Mouse (Mus musculus): ENCODE data around the gene Psmd14.
A peak's percentile ranks its signal among the peaks of the same experiment; 100 is the strongest.

Gene Psmd14

DNA sequence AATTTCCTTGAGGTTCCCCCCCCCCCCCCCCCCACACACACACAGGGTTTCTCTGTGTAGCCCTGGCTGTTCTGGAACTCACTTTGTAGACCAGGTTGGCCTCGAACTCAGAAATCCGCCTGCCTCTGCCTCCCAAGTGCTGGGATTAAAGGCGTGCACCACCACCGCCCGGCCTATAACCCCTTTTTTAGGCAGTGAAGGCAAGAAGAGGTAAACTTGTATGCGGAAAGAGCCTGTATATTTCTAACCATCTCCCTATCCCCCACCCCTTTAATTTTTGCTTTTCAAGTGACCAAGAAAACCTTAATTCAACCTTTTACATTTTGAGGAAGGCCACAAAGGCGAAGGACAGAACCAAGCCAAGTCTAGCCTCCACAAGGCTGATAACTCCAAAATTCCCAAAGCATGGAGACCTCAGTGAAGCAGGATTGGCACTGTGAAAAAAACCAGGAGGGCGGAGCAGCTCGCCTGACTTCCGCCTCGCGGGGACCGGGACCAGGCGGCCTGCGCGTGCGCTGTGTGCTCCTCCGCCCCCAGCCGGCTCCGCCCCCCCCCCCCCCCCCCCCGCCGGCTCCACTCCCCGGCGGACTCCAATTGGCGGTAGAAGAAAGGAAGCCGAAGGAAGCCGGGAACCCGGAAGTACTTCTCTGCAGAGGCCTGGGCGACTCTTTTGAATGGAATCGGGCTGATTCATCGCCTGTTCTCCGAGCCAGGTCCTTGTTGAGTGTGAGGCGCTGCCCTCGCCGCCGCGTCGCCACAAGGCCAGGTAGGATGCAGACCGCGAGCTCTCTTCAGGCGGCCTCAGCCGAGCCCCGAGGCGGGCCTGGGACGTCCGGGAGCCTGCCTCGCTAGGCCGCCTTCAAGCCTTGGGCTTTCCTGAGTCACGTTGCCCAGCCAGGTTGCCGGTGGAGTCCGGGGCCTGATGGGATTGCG is at the start of gene Psmd14:
Psmd14 (plus strand) TSS at position 587 of the 933 bp plus-strand sequence.
- peak; percentile 74 for DNase-seq (ENCODE audit: low read depth)

DNA sequence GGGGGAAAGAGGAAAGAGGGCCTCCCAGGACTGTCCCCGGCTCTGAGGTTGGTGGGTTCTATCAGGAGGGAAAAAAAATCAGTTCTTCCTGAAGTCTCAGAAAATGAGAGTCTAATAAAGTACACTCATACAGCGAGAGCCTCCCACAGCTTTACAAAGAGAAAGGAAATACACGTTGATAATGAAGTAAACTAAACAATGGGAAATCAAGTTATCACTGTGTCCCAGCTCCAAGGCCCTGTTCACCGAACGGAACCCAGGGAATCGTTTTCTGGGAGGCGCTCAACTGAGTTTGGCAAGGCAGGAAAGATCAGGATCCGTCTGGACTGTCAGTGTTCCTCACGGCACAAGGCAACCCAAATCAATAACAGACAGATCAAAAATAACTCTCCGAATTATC is 48.7 kb upstream of the Psmd14 start:
- DNase-seq (ENCODE audit: low read depth): no peak

GRCm38 (mm10) chr2:61663573-61664241 is 47.8 kb upstream of the Psmd14 start:
- DNase-seq (ENCODE audit: low read depth): no peak

DNA sequence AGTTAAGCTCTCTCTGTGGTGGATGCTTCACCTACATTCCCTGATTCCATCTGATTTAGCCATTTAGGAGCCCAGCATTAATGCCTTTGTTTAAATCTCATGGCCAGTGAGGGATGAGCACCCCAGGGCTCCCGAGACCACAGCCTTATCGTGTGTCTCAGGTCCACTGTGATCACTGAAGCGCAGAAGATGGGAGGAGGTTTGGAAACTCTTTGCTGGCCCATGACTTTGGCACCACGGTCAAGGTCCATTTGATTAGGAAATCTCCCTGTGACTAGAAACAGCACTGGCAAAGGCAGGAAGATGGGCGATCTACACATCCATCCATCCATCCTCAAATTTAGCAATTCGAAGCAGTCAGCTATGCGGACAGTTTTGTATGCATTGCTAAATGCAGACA is 44.1 kb upstream of the Psmd14 start:
- no peak for DNase-seq (ENCODE audit: low read depth)

GRCm38 (mm10) chr2:61668260-61668659 is 43.2 kb upstream of the Psmd14 start:
- DNase-seq (ENCODE audit: low read depth): peak; percentile 54

DNA sequence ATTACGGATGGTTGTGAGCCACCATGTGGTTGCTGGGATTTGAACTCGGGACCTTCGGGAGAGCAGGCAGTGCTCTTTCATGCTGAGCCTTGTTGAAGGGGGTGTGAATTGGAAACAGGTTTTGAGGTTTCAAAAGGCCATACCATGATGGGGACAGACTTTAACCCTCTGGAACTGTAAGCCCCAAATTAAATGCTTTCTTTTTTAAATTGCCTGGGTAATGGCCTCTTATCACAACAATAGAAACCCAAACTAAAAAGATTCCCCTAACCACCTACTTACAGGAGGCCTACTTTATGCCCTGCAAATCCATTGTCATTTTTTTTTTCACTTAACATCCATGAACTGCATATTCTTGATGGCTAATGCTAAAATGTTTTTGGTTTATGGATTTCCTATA is 36.9 kb upstream of the Psmd14 start:
- DNase-seq (ENCODE audit: low read depth): no peak

GRCm38 (mm10) chr2:61681572-61681971 is 29.9 kb upstream of the Psmd14 start:
- no peak for DNase-seq (ENCODE audit: low read depth)

DNA sequence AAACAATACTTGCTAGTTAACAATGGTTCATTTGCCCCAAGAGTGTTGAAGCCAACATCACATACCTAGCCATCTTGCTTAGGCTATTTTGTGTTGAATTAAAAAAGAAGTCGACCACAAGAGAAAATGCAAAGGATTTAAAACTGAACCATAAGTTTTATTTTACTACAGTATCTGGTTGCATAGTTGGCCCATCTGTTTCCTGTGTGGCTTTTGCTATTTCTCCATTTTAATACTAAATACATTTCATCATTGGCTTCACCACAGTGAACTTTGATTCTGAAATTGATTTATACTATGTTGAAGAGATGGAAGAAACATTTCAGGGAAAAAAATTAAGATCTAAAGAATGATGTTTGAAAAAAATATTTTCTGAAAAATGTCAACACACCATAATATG is 25.0 kb upstream of the Psmd14 start:
- no peak for DNase-seq (ENCODE audit: low read depth)

DNA sequence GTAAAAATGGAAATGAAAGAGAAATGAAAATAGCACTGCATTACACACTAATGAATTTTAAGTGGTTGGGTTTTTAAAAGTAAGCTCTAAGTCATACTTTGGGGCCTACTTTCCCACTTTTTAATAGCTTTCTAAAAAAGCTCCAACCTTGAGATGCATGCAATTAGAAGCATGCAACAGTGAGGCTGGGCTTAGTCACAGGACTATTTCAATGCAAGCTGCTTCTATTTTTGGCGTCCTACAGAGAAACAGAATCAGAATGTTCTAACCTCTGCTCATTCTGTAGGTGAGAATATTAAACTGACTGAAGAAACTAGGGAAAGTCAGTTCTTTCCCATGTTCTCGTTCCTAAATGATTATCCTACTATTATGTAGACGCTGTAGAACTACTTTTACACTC is 22.4 kb upstream of the Psmd14 start:
- no peak for DNase-seq (ENCODE audit: low read depth)

DNA sequence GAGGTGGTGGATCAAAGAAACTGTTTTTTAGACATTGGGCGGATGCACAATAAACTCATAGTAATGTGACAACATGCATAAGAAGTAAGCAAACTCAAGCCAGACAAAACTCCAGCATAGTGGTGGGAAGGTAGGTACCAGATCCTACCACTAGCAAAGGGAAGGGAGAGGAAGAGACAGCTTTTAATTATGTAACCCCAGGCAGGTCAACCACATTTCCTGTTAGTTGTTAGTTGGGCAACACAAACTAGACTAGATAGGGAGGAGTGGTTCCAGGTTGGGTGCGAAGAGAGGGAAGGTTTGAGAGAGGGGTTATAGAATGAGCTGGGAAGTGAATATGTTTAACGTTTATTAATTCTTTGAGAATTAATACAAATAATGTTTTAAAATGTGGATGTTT is 1.9 kb upstream of the Psmd14 start:
- DNase-seq (ENCODE audit: low read depth): no peak

DNA sequence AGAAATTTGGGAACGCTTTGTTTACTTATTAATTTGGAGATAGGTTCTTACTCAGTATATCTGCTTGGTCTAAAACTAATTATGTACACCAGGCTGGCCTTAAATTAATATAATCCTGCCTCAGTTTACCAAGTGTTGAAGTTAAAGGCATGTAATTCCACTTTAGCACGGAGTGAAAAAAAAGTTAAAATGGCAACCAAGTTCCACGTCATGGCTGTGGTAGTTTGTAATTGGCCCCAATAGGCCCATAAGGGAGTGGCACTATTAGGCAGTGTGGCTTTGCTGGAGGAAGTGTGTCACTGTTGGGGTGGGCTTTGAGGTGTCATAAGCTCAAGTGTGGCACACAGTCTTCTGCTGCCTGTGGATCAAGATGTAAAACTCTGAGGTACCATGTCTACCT is 1.0 kb downstream of the Psmd14 start:
- no peak for DNase-seq (ENCODE audit: low read depth)

- DNase-seq (ENCODE audit: low read depth): no peak
Measured at GRCm38 (mm10) chr2:61722401-61722982, 11.0 kb downstream of the Psmd14 start.

GRCm38 (mm10) chr2:61732802-61733486 is 21.4 kb downstream of the Psmd14 start:
- DNase-seq (ENCODE audit: low read depth): no peak

GRCm38 (mm10) chr2:61734175-61734574 is 22.7 kb downstream of the Psmd14 start:
- no peak for DNase-seq (ENCODE audit: low read depth)

GRCm38 (mm10) chr2:61746051-61746450 is 34.6 kb downstream of the Psmd14 start:
- no peak for DNase-seq (ENCODE audit: low read depth)

- DNase-seq (ENCODE audit: low read depth): no peak
Measured at GRCm38 (mm10) chr2:61746580-61746979, 35.1 kb downstream of the Psmd14 start.

GRCm38 (mm10) chr2:61747411-61747810 is 35.9 kb downstream of the Psmd14 start:
- DNase-seq (ENCODE audit: low read depth): no peak

DNA sequence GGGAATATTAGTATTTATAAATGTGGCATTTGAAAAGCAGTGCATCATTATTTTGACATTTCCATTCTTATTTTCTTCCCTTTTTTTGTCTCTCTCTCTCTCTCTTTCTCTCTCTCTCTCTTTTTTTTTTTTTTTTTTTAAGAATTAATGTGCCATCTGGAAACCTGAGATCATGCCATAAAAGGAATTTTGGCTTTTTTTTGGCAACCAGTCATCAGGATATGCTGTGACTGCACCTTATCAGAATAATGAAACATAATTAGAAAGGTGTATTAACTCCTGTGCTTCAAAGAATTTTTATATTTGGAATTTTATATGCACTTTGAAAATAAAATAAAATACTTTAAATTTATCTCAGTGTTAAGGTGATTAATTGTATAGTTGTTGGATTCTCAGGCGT is 39.2 kb downstream of the Psmd14 start:
- no peak for DNase-seq (ENCODE audit: low read depth)

GRCm38 (mm10) chr2:61751286-61751685 is 39.8 kb downstream of the Psmd14 start:
- no peak for DNase-seq (ENCODE audit: low read depth)

GRCm38 (mm10) chr2:61752362-61752761 is 40.9 kb downstream of the Psmd14 start:
- no peak for DNase-seq (ENCODE audit: low read depth)

- DNase-seq (ENCODE audit: low read depth): no peak
Measured at GRCm38 (mm10) chr2:61754989-61755388, 43.5 kb downstream of the Psmd14 start.

DNA sequence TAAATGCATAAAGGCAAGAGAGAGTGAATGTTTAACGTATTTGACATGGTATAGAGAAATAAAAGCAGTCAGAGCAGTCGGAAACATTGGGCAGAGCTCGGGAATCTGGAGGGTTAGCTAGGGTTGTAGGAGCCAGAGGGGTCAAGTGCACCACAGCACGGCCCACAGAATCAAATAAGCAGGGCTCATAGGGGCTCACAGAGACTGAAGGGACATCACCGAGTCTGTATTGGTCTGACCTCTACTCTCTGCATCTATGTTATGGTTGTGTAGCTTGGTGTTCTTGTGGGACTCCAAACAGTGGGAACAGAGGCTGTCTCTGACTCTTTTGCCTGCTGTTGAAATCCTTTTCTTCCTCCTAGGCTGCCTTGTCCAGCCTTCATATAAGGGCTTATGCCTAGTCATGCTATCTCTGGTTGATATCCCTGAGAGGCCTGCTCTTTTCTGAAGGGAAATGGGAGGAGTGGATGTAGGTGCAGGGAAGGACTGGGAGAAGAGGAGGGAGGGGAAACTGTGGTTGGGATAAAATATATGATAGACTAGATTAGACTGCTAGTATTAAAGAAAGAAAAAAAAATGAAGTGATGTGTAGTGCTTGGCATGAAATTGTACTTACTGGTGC is 47.9 kb downstream of the Psmd14 start:
- no peak for DNase-seq (ENCODE audit: low read depth)

Measured in c-Kit-positive CD71-negative TER-119-negative erythroid progenitor cells, embryonic 14.5 days (primary cell).